Mouse (Mus musculus): ENCODE data around the gene Adcy7. TPM values are rescaled to one million over a fixed set of nuclear protein-coding genes. Genes with fewer than 3 reads are reported as not detected.
A peak's percentile ranks its signal among the peaks of the same experiment; 100 is the strongest.

Adcy7 gene
- polyA plus RNA-seq, 1 experiment = 5.4 TPM

GRCm38 (mm10) chr8:88309881-88310280, 37.7 kb downstream of the Adcy7 start:
- H3K36me3 ChIP-seq (ENCODE audit: control insufficient read depth, insufficient read depth, low read length) = no peaks in the 10 kb centered on the region
- H3K4me3 ChIP-seq (ENCODE audit: control insufficient read depth, low read depth, low read length) = no peak overlapping the region
- TF ChIP-seq POLR2A (IDR thresholded peaks at IDR 0.05; ENCODE audit: control insufficient read depth, low read depth, low read length) = no peak
- TF ChIP-seq CTCF (IDR thresholded peaks at IDR 0.05; ENCODE audit: control insufficient read depth, insufficient read depth, insufficient replicate concordance, low read depth, low read length) = no peak
- no peaks in the 10 kb centered on the region; the same call in 1 of the 2 replicates for H3K4me1 ChIP-seq (ENCODE audit: control insufficient read depth, insufficient read depth, low read length)
- no peak overlapping the region for H3K27ac ChIP-seq (ENCODE audit: control insufficient read depth, insufficient read depth, low read depth, low read length)
- H3K27me3 ChIP-seq (ENCODE audit: control insufficient read depth, insufficient read depth, low read length) = no peaks in the 10 kb centered on the region

- Histone ChIP-seq H3K27ac (ENCODE audit: control insufficient read depth, insufficient read depth, low read depth, low read length) (no peak overlapping the region), H3K4me3 (ENCODE audit: control insufficient read depth, low read depth, low read length) (no peak overlapping the region), H3K4me1 (ENCODE audit: control insufficient read depth, insufficient read depth, low read length) (no peaks in the 10 kb centered on the region; the same call in 1 of the 2 replicates), H3K27me3 (ENCODE audit: control insufficient read depth, insufficient read depth, low read length) (no peaks in the 10 kb centered on the region), H3K36me3 (ENCODE audit: control insufficient read depth, insufficient read depth, low read length) (no peaks in the 10 kb centered on the region)
- TF ChIP-seq POLR2A (IDR thresholded peaks at IDR 0.05; ENCODE audit: control insufficient read depth, low read depth, low read length) (no peak), CTCF (IDR thresholded peaks at IDR 0.05; ENCODE audit: control insufficient read depth, insufficient read depth, insufficient replicate concordance, low read depth, low read length) (no peak)
Measured at GRCm38 (mm10) chr8:88310286-88310685, 38.1 kb downstream of the Adcy7 start.

- H3K27me3 ChIP-seq (ENCODE audit: control insufficient read depth, insufficient read depth, low read length) = no peaks in the 10 kb centered on the region
- TF ChIP-seq CTCF (IDR thresholded peaks at IDR 0.05; ENCODE audit: control insufficient read depth, insufficient read depth, insufficient replicate concordance, low read depth, low read length) = no peak
- TF ChIP-seq POLR2A (IDR thresholded peaks at IDR 0.05; ENCODE audit: control insufficient read depth, low read depth, low read length) = peak; percentile 28; the same call in 1 of the 2 replicates
- H3K27ac ChIP-seq (ENCODE audit: control insufficient read depth, insufficient read depth, low read depth, low read length) = no peak overlapping the region
- H3K36me3 ChIP-seq (ENCODE audit: control insufficient read depth, insufficient read depth, low read length) = no peaks in the 10 kb centered on the region
- H3K4me3 ChIP-seq (ENCODE audit: control insufficient read depth, low read depth, low read length) = no peak overlapping the region
- H3K4me1 ChIP-seq (ENCODE audit: control insufficient read depth, insufficient read depth, low read length) = peaks cover 2% of the 10 kb centered on the region
Measured at GRCm38 (mm10) chr8:88312966-88313365, 40.8 kb downstream of the Adcy7 start.

GRCm38 (mm10) chr8:88313991-88314390, 41.8 kb downstream of the Adcy7 start:
- TF ChIP-seq POLR2A (IDR thresholded peaks at IDR 0.05; ENCODE audit: control insufficient read depth, low read depth, low read length) (no peak), CTCF (IDR thresholded peaks at IDR 0.05; ENCODE audit: control insufficient read depth, insufficient read depth, insufficient replicate concordance, low read depth, low read length) (no peak)
- no peaks in the 10 kb centered on the region for H3K36me3 ChIP-seq (ENCODE audit: control insufficient read depth, insufficient read depth, low read length)
- H3K4me3 ChIP-seq (ENCODE audit: control insufficient read depth, low read depth, low read length) = no peak overlapping the region
- H3K27me3 ChIP-seq (ENCODE audit: control insufficient read depth, insufficient read depth, low read length) = no peaks in the 10 kb centered on the region
- no peak overlapping the region for H3K27ac ChIP-seq (ENCODE audit: control insufficient read depth, insufficient read depth, low read depth, low read length)
- H3K4me1 ChIP-seq (ENCODE audit: control insufficient read depth, insufficient read depth, low read length) = peaks cover 2% of the 10 kb centered on the region

- H3K27ac ChIP-seq (ENCODE audit: control insufficient read depth, insufficient read depth, low read depth, low read length) = no peak overlapping the region
- no peaks in the 10 kb centered on the region for H3K36me3 ChIP-seq (ENCODE audit: control insufficient read depth, insufficient read depth, low read length)
- H3K4me3 ChIP-seq (ENCODE audit: control insufficient read depth, low read depth, low read length) = no peak overlapping the region
- peaks cover 2% of the 10 kb centered on the region for H3K4me1 ChIP-seq (ENCODE audit: control insufficient read depth, insufficient read depth, low read length)
- no peaks in the 10 kb centered on the region for H3K27me3 ChIP-seq (ENCODE audit: control insufficient read depth, insufficient read depth, low read length)
- TF ChIP-seq POLR2A (IDR thresholded peaks at IDR 0.05; ENCODE audit: control insufficient read depth, low read depth, low read length) = no peak
- TF ChIP-seq CTCF (IDR thresholded peaks at IDR 0.05; ENCODE audit: control insufficient read depth, insufficient read depth, insufficient replicate concordance, low read depth, low read length) = no peak
Measured at GRCm38 (mm10) chr8:88315302-88315701, 43.1 kb downstream of the Adcy7 start.

- Histone ChIP-seq H3K27me3 (ENCODE audit: control insufficient read depth, insufficient read depth, low read length) (no peaks in the 10 kb centered on the region), H3K27ac (ENCODE audit: control insufficient read depth, insufficient read depth, low read depth, low read length) (peak overlapping the region; percentile 52; the same call in 1 of the 2 replicates), H3K36me3 (ENCODE audit: control insufficient read depth, insufficient read depth, low read length) (no peaks in the 10 kb centered on the region), H3K4me3 (ENCODE audit: control insufficient read depth, low read depth, low read length) (no peak overlapping the region), H3K4me1 (ENCODE audit: control insufficient read depth, insufficient read depth, low read length) (peaks cover 2% of the 10 kb centered on the region)
- TF ChIP-seq CTCF (IDR thresholded peaks at IDR 0.05; ENCODE audit: control insufficient read depth, insufficient read depth, insufficient replicate concordance, low read depth, low read length) = no peak
Measured at GRCm38 (mm10) chr8:88316139-88316931, 44.1 kb downstream of the Adcy7 start.

GRCm38 (mm10) chr8:88317341-88317740, 45.1 kb downstream of the Adcy7 start:
- peak overlapping the region; percentile 52; the same call in 1 of the 2 replicates for H3K27ac ChIP-seq (ENCODE audit: control insufficient read depth, insufficient read depth, low read depth, low read length)
- peaks cover 2% of the 10 kb centered on the region for H3K4me1 ChIP-seq (ENCODE audit: control insufficient read depth, insufficient read depth, low read length)
- TF ChIP-seq POLR2A (IDR thresholded peaks at IDR 0.05; ENCODE audit: control insufficient read depth, low read depth, low read length) (no peak), CTCF (IDR thresholded peaks at IDR 0.05; ENCODE audit: control insufficient read depth, insufficient read depth, insufficient replicate concordance, low read depth, low read length) (no peak)
- H3K27me3 ChIP-seq (ENCODE audit: control insufficient read depth, insufficient read depth, low read length) = no peaks in the 10 kb centered on the region
- no peak overlapping the region for H3K4me3 ChIP-seq (ENCODE audit: control insufficient read depth, low read depth, low read length)
- H3K36me3 ChIP-seq (ENCODE audit: control insufficient read depth, insufficient read depth, low read length) = no peaks in the 10 kb centered on the region
